Comparison of ENCODE assay signal across 33 mouse cellular contexts in the genomic region with DNA sequence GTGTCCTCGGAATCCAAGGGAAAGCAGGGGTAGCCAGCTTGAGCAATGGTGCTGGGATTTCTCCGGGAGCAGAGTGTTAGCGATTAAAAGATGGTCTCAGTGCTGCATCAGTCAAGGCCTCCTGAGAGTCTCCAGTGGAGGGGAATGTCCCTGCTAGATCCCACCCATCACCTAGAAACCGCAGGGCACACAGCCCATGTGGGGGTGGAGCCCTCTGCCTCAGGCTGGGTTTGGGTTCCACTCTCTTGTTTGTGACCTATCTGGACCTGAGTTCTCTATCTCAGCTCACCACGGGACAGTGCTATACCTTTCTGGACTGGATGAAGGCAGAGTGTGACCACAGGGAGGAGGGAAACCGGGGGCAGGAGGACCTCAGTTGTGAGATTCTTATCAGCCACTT. TPM values are rescaled to one million over a fixed set of nuclear protein-coding genes. Genes with fewer than 3 reads are reported as not detected.
DNase-seq lines count a peak whose midpoint lies in the region; ATAC-seq lines count a peak whose summit lies in the region.
"Had no signal": no experiment of that assay in that cellular context is flagged by ENCODE, and none has a peak within 500 bp of the region (broad histone marks: within the 10 kb centered on the region; RNA-seq: fewer than 3 reads in every experiment).

No protein-coding gene starts in this region.

- H3K36me3 ChIP-seq in liver, embryonic 11.5 days (ENCODE audit: control insufficient read depth, insufficient read depth, low read length): no peaks in the 10 kb centered on the region
- H3K36me3 ChIP-seq in liver, embryonic 13.5 days: no peaks in the 10 kb centered on the region
- H3K36me3 ChIP-seq: embryonic facial prominence, embryonic 10.5 days; forebrain, embryonic 10.5 days; kidney, embryonic 15.5 days had no signal

- no peak overlapping the region for H3K9ac ChIP-seq in liver, embryonic 11.5 days (ENCODE audit: low read depth, low read length)
- H3K9ac ChIP-seq in liver, embryonic 13.5 days: no peak overlapping the region
- H3K9ac ChIP-seq: kidney, embryonic 15.5 days; liver, embryonic 14.5 days had no signal

- WGBS in liver, embryonic 11.5 days: 55% methylated on average over 6 of the region's 6 CpGs
- WGBS in liver, embryonic 13.5 days (ENCODE audit: insufficient replicate concordance): 53% methylated on average over 6 of the region's 6 CpGs

- H3K4me1 ChIP-seq in liver, embryonic 11.5 days (replicated peaks; ENCODE audit: control insufficient read depth, insufficient read depth, low read length): peaks cover 12% of the 10 kb centered on the region
- peaks cover 26% of the 10 kb centered on the region for H3K4me1 ChIP-seq in liver, embryonic 13.5 days (replicated peaks)

- intact Hi-C loops in left cerebral cortex, postnatal 25 days (cut with DNase I): no loop called here

- ATAC-seq in liver, embryonic 11.5 days (replicated peaks; ENCODE audit: low FRiP score): no peak
- ATAC-seq in CD4-positive, CD25-positive, alpha-beta regulatory T cell, adult 4 months: peak; percentile 53
- no peak for ATAC-seq in liver, embryonic 13.5 days (ENCODE audit: low read depth)
- ATAC-seq: forebrain, embryonic 16.5 days; hindbrain, postnatal 0 days; midbrain, embryonic 16.5 days had no signal

- H3K27me3 ChIP-seq in liver, embryonic 11.5 days (replicated peaks; ENCODE audit: control insufficient read depth, insufficient read depth, low read length): peaks cover 10% of the 10 kb centered on the region
- H3K27me3 ChIP-seq in liver, embryonic 13.5 days: peaks cover 23% of the 10 kb centered on the region; the same call in 1 of the 2 replicates

- no peak overlapping the region for H3K27ac ChIP-seq in liver, embryonic 11.5 days (ENCODE audit: low read depth, low read length)
- no peak overlapping the region for H3K27ac ChIP-seq in liver, embryonic 13.5 days
- H3K27ac ChIP-seq: embryonic facial prominence, embryonic 10.5 days; forebrain, embryonic 10.5 days; hindbrain, postnatal 0 days; kidney, embryonic 15.5 days; liver, embryonic 14.5 days had no signal

- peak overlapping the region; percentile 57 for H3K4me2 ChIP-seq in liver, embryonic 11.5 days
- H3K4me2 ChIP-seq in liver, embryonic 13.5 days: peak overlapping the region; percentile 46

- H3K4me3 ChIP-seq in liver, embryonic 11.5 days (ENCODE audit: low read depth, low read length): no peak overlapping the region
- no peak overlapping the region for H3K4me3 ChIP-seq in liver, embryonic 13.5 days (replicated peaks)

- DNase-seq in liver, embryonic 11.5 days (ENCODE audit: low spot score): no peak
- DNase-seq in liver: no peak
- DNase-seq in CD4-positive helper T cell, adult 2 months (ENCODE audit: low read depth, low spot score): peak; percentile 73
- no peak for DNase-seq in liver, embryonic 13.5 days
- DNase-seq in urinary bladder, postnatal 10 days (ENCODE audit: low spot score): no peak
- no peak for DNase-seq in left cerebral cortex, postnatal 25 days (ENCODE audit: low spot score in 2 of 2)
- DNase-seq: adrenal gland, adult 2 months; cerebellum, adult 11 months; cerebellum, postnatal 10 days; gastrocnemius, postnatal 14 days; heart, adult 11 months; kidney, adult 11 months; kidney, postnatal 36 days; layer of hippocampus, adult 9-11 months; lung, postnatal 4 days; spleen, adult 18-20 months had no signal

- H3K9me3 ChIP-seq in liver, embryonic 11.5 days (ENCODE audit: control insufficient read depth, low read length): no peaks in the 10 kb centered on the region
- H3K9me3 ChIP-seq in liver, embryonic 13.5 days (replicated peaks): no peaks in the 10 kb centered on the region
- H3K9me3 ChIP-seq: embryonic facial prominence, embryonic 10.5 days; forebrain, embryonic 10.5 days; kidney, embryonic 15.5 days had no signal

RNA-seq across cellular contexts. Expression of a gene that starts 1.7 kb away (rescaled TPM):
- 1.2 and 1.7 TPM in 2 replicates for polyA plus RNA-seq in liver, embryonic 11.5 days (2014; fragmentation: Nextera tagmentation; extraction: Ambion mirVana)
- polyA plus RNA-seq in CD4-positive, CD25-positive, alpha-beta regulatory T cell, adult 4 months (2017; shearing (Covaris generic)): 10 to 100 TPM; 20.9 to 28.2 TPM
- polyA plus RNA-seq in liver, embryonic 13.5 days (2015; fragmentation: Nextera tagmentation; extraction: Ambion mirVana): 0.22 and 0.25 TPM in 2 replicates
- 1 to 10 TPM; 1.8 to 2.7 TPM for total RNA-seq in left cerebral cortex, postnatal 25 days (2021)
- total RNA-seq: gastrocnemius, postnatal 14 days had no signal
- polyA plus RNA-seq: C2C12 had no signal

RNA-seq across cellular contexts. Expression of a gene that starts 5.3 kb away (rescaled TPM):
- polyA plus RNA-seq in liver, embryonic 11.5 days (2014; fragmentation: Nextera tagmentation; extraction: Ambion mirVana): not detected in 2 replicates
- polyA plus RNA-seq in CD4-positive, CD25-positive, alpha-beta regulatory T cell, adult 4 months (2017; shearing (Covaris generic)): 1 to 10 TPM in 1 of 2 experiments, under 1 TPM in 1; 0.85 to 1.3 TPM
- polyA plus RNA-seq in liver, embryonic 13.5 days (2015; fragmentation: Nextera tagmentation; extraction: Ambion mirVana): not detected in 2 replicates
- total RNA-seq in left cerebral cortex, postnatal 25 days (2021): not detected
- total RNA-seq: adrenal gland, postnatal 4 days; gastrocnemius, postnatal 14 days; hindbrain, postnatal 0 days; left cerebral cortex, adult 18-20 months; MEL had no signal
- polyA plus RNA-seq: C2C12; cortical plate, adult 2 months; embryonic facial prominence, embryonic 10.5 days; forebrain, embryonic 10.5 days; forebrain, embryonic 16.5 days; hindbrain, embryonic 11.5 days; hindbrain, postnatal 0 days; kidney, embryonic 15.5 days; limb, embryonic 11.5 days; lung, embryonic 16.5 days; midbrain, embryonic 16.5 days had no signal

RNA-seq across cellular contexts. Expression of a gene that starts 36.0 kb away (rescaled TPM):
- 16.4 TPM in 2 replicates for polyA plus RNA-seq in liver, embryonic 11.5 days (2014; fragmentation: Nextera tagmentation; extraction: Ambion mirVana)
- 1,000 to 10,000 TPM; 2,918 to 3,094 TPM for polyA plus RNA-seq in CD4-positive, CD25-positive, alpha-beta regulatory T cell, adult 4 months (2017; shearing (Covaris generic))
- 24.6 and 27.7 TPM in 2 replicates for polyA plus RNA-seq in liver, embryonic 13.5 days (2015; fragmentation: Nextera tagmentation; extraction: Ambion mirVana)
- 1 to 10 TPM; 1.6 to 3.4 TPM for total RNA-seq in left cerebral cortex, postnatal 25 days (2021)
- total RNA-seq: hindbrain, postnatal 0 days had no signal
- polyA plus RNA-seq: C2C12 had no signal

RNA-seq across cellular contexts. Expression of a gene that starts 40.3 kb away (rescaled TPM):
- 5.8 TPM in 2 replicates for polyA plus RNA-seq in liver, embryonic 11.5 days (2014; fragmentation: Nextera tagmentation; extraction: Ambion mirVana)
- not detected for polyA plus RNA-seq in CD4-positive, CD25-positive, alpha-beta regulatory T cell, adult 4 months (2017; shearing (Covaris generic))
- 1.8 and 2.0 TPM in 2 replicates for polyA plus RNA-seq in liver, embryonic 13.5 days (2015; fragmentation: Nextera tagmentation; extraction: Ambion mirVana)
- not detected for total RNA-seq in left cerebral cortex, postnatal 25 days (2021)
- total RNA-seq: adrenal gland, adult 2 months; hindbrain, postnatal 0 days; left cerebral cortex, adult 18-20 months; MEL had no signal
- polyA plus RNA-seq: adrenal gland, adult 2 months; C2C12; cortical plate, adult 2 months; forebrain, embryonic 16.5 days; heart, embryonic 16.5 days; hindbrain, postnatal 0 days; lung, embryonic 16.5 days had no signal

RNA-seq across cellular contexts. Expression of a gene that starts 43.5 kb away (rescaled TPM):
- polyA plus RNA-seq in liver, embryonic 11.5 days (2014; fragmentation: Nextera tagmentation; extraction: Ambion mirVana): 5.6 and 7.0 TPM in 2 replicates
- 10 to 100 TPM; 31.2 to 54.2 TPM for polyA plus RNA-seq in CD4-positive, CD25-positive, alpha-beta regulatory T cell, adult 4 months (2017; shearing (Covaris generic))
- 1.7 and 2.3 TPM in 2 replicates for polyA plus RNA-seq in liver, embryonic 13.5 days (2015; fragmentation: Nextera tagmentation; extraction: Ambion mirVana)
- total RNA-seq in left cerebral cortex, postnatal 25 days (2021): 10 to 100 TPM; 29.5 to 34.7 TPM

Comparison
In these comparisons a context has a peak if more than half of its experiments do, and no peak if none do; other contexts are left out.
1. RNA of a gene that starts 36.0 kb away (polyA plus RNA-seq): 2,918 to 3,094 TPM in CD4-positive, CD25-positive, alpha-beta regulatory T cell, adult 4 months; 24.6 to 27.7 TPM in liver, embryonic 13.5 days and 16.4 TPM in liver, embryonic 11.5 days; every median in the first group is over 100 times any median in the second.